Mouse (Mus musculus) lung, postnatal 0 days (tissue): ENCODE measurements at regions not wholly inside any gene's neighbourhood (a gene's known extent, or its start where the extent isn't known, plus 50 kb on each side); places are given as distances from the start of the nearest gene placed in this dataset.

Source experiments
- CTCF ChIP-seq: IDR thresholded peaks from 2 replicates; pipeline ENCODE4 v1.5.1; 2016; ENCODE audit warnings: antibody characterized with exemption, mild to moderate bottlenecking
- EP300 ChIP-seq: IDR thresholded peaks from 2 replicates; pipeline ENCODE4 v1.6.1; 2016; ENCODE audit warnings: antibody characterized with exemption, mild to moderate bottlenecking, control low read depth

DNA sequence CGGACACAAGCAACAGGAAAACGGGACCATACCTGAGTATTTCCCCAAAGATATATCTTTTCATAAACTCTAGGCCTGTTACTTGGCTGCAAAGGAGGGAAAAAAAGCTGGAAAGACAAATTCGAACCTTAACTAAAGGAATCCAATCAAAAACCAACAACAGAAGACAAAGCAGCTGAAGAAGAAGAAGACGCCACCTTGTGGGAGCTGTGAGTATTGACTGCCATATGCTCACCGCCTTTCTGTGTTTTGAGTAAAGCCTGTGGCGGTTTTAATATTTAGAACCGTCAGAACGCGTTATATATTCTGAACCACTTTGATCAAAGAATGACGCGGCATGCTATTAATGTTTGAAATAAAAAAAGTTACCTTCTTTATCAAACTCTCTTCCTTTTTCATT lies 126.9 kb upstream of the Sox5 start:
- TF ChIP-seq CTCF (peak; percentile 25; the same call in 1 of the 2 replicates), EP300 (no peak)
